7 mouse cellular contexts compared by ENCODE assay signal in the genomic region with DNA sequence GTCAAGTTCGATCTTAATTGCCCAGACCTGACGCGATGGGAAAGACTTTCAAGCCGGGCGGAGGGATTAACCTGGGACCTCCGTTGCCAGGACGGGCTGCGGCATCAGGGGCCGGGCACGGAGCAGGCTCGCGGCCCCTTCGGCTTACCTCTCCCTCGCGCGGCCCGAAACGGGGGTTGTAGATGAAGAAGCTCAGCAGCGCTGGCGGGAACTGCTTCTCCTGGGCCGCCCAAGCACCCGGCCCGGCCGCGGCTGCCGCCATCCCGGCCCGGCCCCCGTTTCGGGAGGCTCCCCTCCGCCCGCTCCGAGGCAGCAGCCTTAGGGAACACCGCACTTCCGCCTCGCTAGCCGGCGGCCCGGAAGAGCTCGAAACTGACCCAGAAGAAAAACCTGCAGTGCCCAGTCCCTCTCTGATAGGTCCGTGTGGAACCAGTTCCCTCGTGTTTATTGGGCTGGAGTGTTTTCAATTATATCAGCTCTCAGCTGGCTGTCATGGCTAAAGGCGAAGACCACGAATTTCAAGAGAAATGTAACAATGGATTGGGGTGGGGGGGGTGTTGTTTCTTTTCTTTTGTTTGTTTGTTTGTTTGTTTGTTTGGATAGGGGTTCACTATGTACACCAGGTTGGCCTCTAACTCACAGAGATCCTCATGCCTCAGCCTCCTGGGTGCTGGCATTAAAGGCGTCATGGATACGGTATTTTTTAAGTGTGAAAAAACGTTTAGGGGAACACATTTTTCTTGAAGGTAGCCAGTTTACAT. TPM values are rescaled to one million over a fixed set of nuclear protein-coding genes. Genes with fewer than 3 reads are reported as not detected.
A peak's percentile ranks its signal among the peaks of the same experiment; 100 is the strongest.
DNase-seq lines count a peak whose midpoint lies in the region; ATAC-seq lines count a peak whose summit lies in the region.

A gene (minus strand): TSS at position 327 of the 761 bp plus-strand sequence.

- no peaks in the 10 kb centered on the region for H3K4me1 ChIP-seq in embryonic facial prominence, embryonic 11.5 days (ENCODE audit: control insufficient read depth, insufficient read depth, low read length)
- peaks cover 4% of the 10 kb centered on the region for H3K4me1 ChIP-seq in limb, embryonic 10.5 days
- peaks cover 9% of the 10 kb centered on the region for H3K4me1 ChIP-seq in midbrain, embryonic 13.5 days (replicated peaks)

- peak within 1 kb of the TSS; percentile 90 for H3K4me3 ChIP-seq in embryonic facial prominence, embryonic 11.5 days (ENCODE audit: low read depth, low read length)
- H3K4me3 ChIP-seq in limb, embryonic 10.5 days, result peak within 1 kb of the TSS; percentile 92
- H3K4me3 ChIP-seq in midbrain, embryonic 13.5 days (replicated peaks), result peak within 1 kb of the TSS; percentile 78

- ATAC-seq in embryonic facial prominence, embryonic 11.5 days (replicated peaks; ENCODE audit: insufficient number of reproducible peaks, low FRiP score, low TSS enrichment, low read depth), result peak; percentile 98
- peak; percentile 98 for ATAC-seq in granulocyte monocyte progenitor cell, adult 5-6 weeks (replicated peaks; ENCODE audit: poor library complexity, severe bottlenecking)
- peak; percentile 100 for ATAC-seq in midbrain, embryonic 13.5 days

- peak within 1 kb of the TSS; percentile 65; the same call in 1 of the 2 replicates for H3K27ac ChIP-seq in embryonic facial prominence, embryonic 11.5 days (replicated peaks; ENCODE audit: low read depth, low read length)
- peak within 1 kb of the TSS; percentile 91 for H3K27ac ChIP-seq in limb, embryonic 10.5 days
- H3K27ac ChIP-seq in midbrain, embryonic 13.5 days, result peak within 1 kb of the TSS; percentile 80

- H3K9me3 ChIP-seq in embryonic facial prominence, embryonic 11.5 days (replicated peaks; ENCODE audit: control insufficient read depth, low read length), result no peaks in the 10 kb centered on the region
- H3K9me3 ChIP-seq in limb, embryonic 10.5 days (replicated peaks), result no peaks in the 10 kb centered on the region
- no peaks in the 10 kb centered on the region for H3K9me3 ChIP-seq in midbrain, embryonic 13.5 days

- peaks cover 2% of the 10 kb centered on the region for H3K36me3 ChIP-seq in embryonic facial prominence, embryonic 11.5 days (replicated peaks; ENCODE audit: control insufficient read depth, insufficient read depth, low read depth, low read length)
- peaks cover 28% of the 10 kb centered on the region for H3K36me3 ChIP-seq in limb, embryonic 10.5 days
- peaks cover 28% of the 10 kb centered on the region for H3K36me3 ChIP-seq in midbrain, embryonic 13.5 days

- peak within 1 kb of the TSS; percentile 93 for H3K9ac ChIP-seq in embryonic facial prominence, embryonic 11.5 days (replicated peaks; ENCODE audit: low read length)
- H3K9ac ChIP-seq in midbrain, embryonic 13.5 days (replicated peaks), result peak within 1 kb of the TSS; percentile 90

- peak; percentile 90 for DNase-seq in adrenal gland, postnatal 14 days
- DNase-seq in embryonic facial prominence, embryonic 11.5 days (ENCODE audit: low spot score), result peak; percentile 92
- DNase-seq in kidney, adult 11 months, result peak; percentile 72
- peak; percentile 88 for DNase-seq in limb, embryonic 10.5 days (ENCODE audit: low spot score)
- peak; percentile 73 for DNase-seq in spleen, adult 12 weeks (ENCODE audit: low spot score)

- H3K4me2 ChIP-seq in embryonic facial prominence, embryonic 11.5 days (ENCODE audit: low read depth, low read length), result peak within 1 kb of the TSS; percentile 40
- H3K4me2 ChIP-seq in midbrain, embryonic 13.5 days (replicated peaks), result peak within 1 kb of the TSS; percentile 61

- H3K27me3 ChIP-seq in embryonic facial prominence, embryonic 11.5 days (ENCODE audit: control insufficient read depth, insufficient read depth, low read length), result no peaks in the 10 kb centered on the region
- H3K27me3 ChIP-seq in limb, embryonic 10.5 days (ENCODE audit: low read depth, poor library complexity, severe bottlenecking), result no peaks in the 10 kb centered on the region
- no peaks in the 10 kb centered on the region for H3K27me3 ChIP-seq in midbrain, embryonic 13.5 days

- WGBS in embryonic facial prominence, embryonic 11.5 days, result 4% methylated on average over 45 of the region's 47 CpGs
- WGBS in limb, embryonic 10.5 days, result 3% methylated on average over 47 of the region's 47 CpGs
- 3% methylated on average over 47 of the region's 47 CpGs for WGBS in midbrain, embryonic 13.5 days

RNA-seq across cellular contexts. Expression of the gene that starts here (rescaled TPM):
- 47.6 and 59.7 TPM in 2 replicates for total RNA-seq in adrenal gland, postnatal 14 days (2021)
- polyA plus RNA-seq in embryonic facial prominence, embryonic 11.5 days (2014; fragmentation: Nextera tagmentation; extraction: Ambion mirVana), result 110 and 117 TPM in 2 replicates
- total RNA-seq in granulocyte monocyte progenitor cell, adult 5-6 weeks (2014; fragmentation: Nextera tagmentation), result 99.9 and 103 TPM in 2 replicates
- total RNA-seq in granulocyte monocyte progenitor cell, adult 5-6 weeks (2017), result 121 and 139 TPM in 2 replicates
- polyA plus RNA-seq in limb, embryonic 10.5 days (2016; fragmentation: Nextera tagmentation; extraction: Ambion mirVana), result 98.8 and 99.4 TPM in 2 replicates
- polyA plus RNA-seq in midbrain, embryonic 13.5 days (2015; fragmentation: Nextera tagmentation; extraction: Ambion mirVana), result 94.6 and 95.6 TPM in 2 replicates

Comparison
In these comparisons a context has a peak if more than half of its experiments do, and no peak if none do; other contexts are left out.
1. Peak in every context shown above with its lines: DNase-seq, ATAC-seq, H3K4me3 ChIP-seq and H3K27ac ChIP-seq.